Mouse (Mus musculus) hindbrain, embryonic 16.5 days (tissue): ENCODE data around the gene Fam186a. TPM values are rescaled to one million over a fixed set of nuclear protein-coding genes. Genes with fewer than 3 reads are reported as not detected.

Experiments
- ATAC-seq: fragments of 200-750 bp; cut with Nextera tagmentation; 2 replicates; pipeline ENCODE4 v1.8.0; 2017; ENCODE audit warnings: moderate TSS enrichment, moderate library complexity
- H3K27ac ChIP-seq: fragments of 300-500 bp; sonication (generic); 2 replicates; pipeline ENCODE4 v1.5.1; 2014; ENCODE audit warnings: low read depth, mild to moderate bottlenecking, control low read depth, low read length, moderate library complexity
- H3K27me3 ChIP-seq: fragments of 300-500 bp; sonication (generic); replicated peaks from 2 replicates; pipeline ENCODE4 v1.6.1; 2014; ENCODE audit warnings: low read length; ENCODE audit not compliant: control insufficient read depth, insufficient read depth
- H3K36me3 ChIP-seq: fragments of 300-500 bp; sonication (generic); 2 replicates; pipeline ENCODE4 v1.6.1; 2014; ENCODE audit warnings: mild to moderate bottlenecking, low read length, moderate library complexity, mixed read lengths; ENCODE audit not compliant: control insufficient read depth, insufficient read depth
- H3K4me1 ChIP-seq: fragments of 300-500 bp; sonication (generic); 2 replicates; pipeline ENCODE4 v1.6.1; 2014; ENCODE audit warnings: low read depth, low read length; ENCODE audit not compliant: control insufficient read depth, insufficient read depth
- H3K4me2 ChIP-seq: fragments of 300-500 bp; sonication (generic); 2 replicates; pipeline ENCODE4 v1.6.1; 2014; ENCODE audit warnings: mild to moderate bottlenecking, low read length, control low read depth, moderate library complexity
- H3K4me3 ChIP-seq: fragments of 300-500 bp; sonication (generic); 2 replicates; pipeline ENCODE4 v1.5.1; 2014; ENCODE audit warnings: mild to moderate bottlenecking, low read length, control low read depth, moderate library complexity
- H3K9ac ChIP-seq: fragments of 300-500 bp; sonication (generic); 2 replicates; pipeline ENCODE4 v1.6.1; 2014; ENCODE audit warnings: low read depth, mild to moderate bottlenecking, control low read depth, low read length, moderate library complexity
- H3K9me3 ChIP-seq: fragments of 300-500 bp; sonication (generic); 2 replicates; pipeline ENCODE4 v1.6.1; 2014; ENCODE audit warnings: mild to moderate bottlenecking, low read length, moderate library complexity; ENCODE audit not compliant: control insufficient read depth
- WGBS: fragments of 180-500 bp; shearing (Covaris S2); extraction: QIAGEN DNeasy Blood & Tissue Kit; methylation state at CpG from one replicate; pipeline ENCODE4 v1.1.7; 2014; 5-methylcytosine and 5-hydroxymethylcytosine counted together
- polyA plus RNA-seq: library from polyadenylated mRNA; unstranded; fragments of >200 nt; fragmentation: Nextera tagmentation; extraction: Ambion mirVana; gene quantifications from 2 replicates; pipeline ENCODE4 v1.2.1, GENCODE M21; 2015

Fam186a gene
- polyA plus RNA-seq, 1 experiment from 2014 or later, result not detected

- no peak for ATAC-seq
- no peak overlapping the region for H3K9ac ChIP-seq
- WGBS, result 40% methylated on average over 2 of the region's 2 CpGs
- H3K36me3 ChIP-seq, result no peaks in the 10 kb centered on the region
- H3K9me3 ChIP-seq, result no peaks in the 10 kb centered on the region
- no peaks in the 10 kb centered on the region for H3K27me3 ChIP-seq
- no peaks in the 10 kb centered on the region for H3K4me1 ChIP-seq
- no peak overlapping the region for H3K4me3 ChIP-seq
- H3K4me2 ChIP-seq, result no peak overlapping the region
- H3K27ac ChIP-seq, result no peak overlapping the region
Measured at GRCm38 (mm10) chr15:99940426-99940825, 26.4 kb downstream of the Fam186a start.

GRCm38 (mm10) chr15:99937841-99938240, 29.0 kb downstream of the Fam186a start:
- WGBS, result 81% methylated on average over 8 of the region's 8 CpGs
- H3K27me3 ChIP-seq, result no peaks in the 10 kb centered on the region
- no peak overlapping the region for H3K4me2 ChIP-seq
- ATAC-seq, result no peak
- H3K4me3 ChIP-seq, result no peak overlapping the region
- H3K9me3 ChIP-seq, result no peaks in the 10 kb centered on the region
- no peak overlapping the region for H3K27ac ChIP-seq
- no peaks in the 10 kb centered on the region for H3K36me3 ChIP-seq
- no peaks in the 10 kb centered on the region for H3K4me1 ChIP-seq
- no peak overlapping the region for H3K9ac ChIP-seq

GRCm38 (mm10) chr15:99936659-99937058, 30.2 kb downstream of the Fam186a start:
- H3K9me3 ChIP-seq, result no peaks in the 10 kb centered on the region
- no peaks in the 10 kb centered on the region for H3K27me3 ChIP-seq
- H3K4me3 ChIP-seq, result no peak overlapping the region
- ATAC-seq, result no peak
- no peak overlapping the region for H3K27ac ChIP-seq
- H3K4me1 ChIP-seq, result no peaks in the 10 kb centered on the region
- no peaks in the 10 kb centered on the region for H3K36me3 ChIP-seq
- H3K9ac ChIP-seq, result no peak overlapping the region
- WGBS, result 97% methylated on average over 3 of the region's 3 CpGs
- H3K4me2 ChIP-seq, result no peak overlapping the region

GRCm38 (mm10) chr15:99934501-99934900, 32.4 kb downstream of the Fam186a start:
- WGBS, result 43% methylated on average over 1 of the region's 1 CpGs

GRCm38 (mm10) chr15:99931231-99931630, 35.6 kb downstream of the Fam186a start:
- Histone ChIP-seq H3K9ac (no peak overlapping the region), H3K27me3 (no peaks in the 10 kb centered on the region), H3K27ac (no peak overlapping the region), H3K4me3 (no peak overlapping the region), H3K4me2 (no peak overlapping the region), H3K4me1 (no peaks in the 10 kb centered on the region), H3K36me3 (no peaks in the 10 kb centered on the region), H3K9me3 (no peaks in the 10 kb centered on the region)
- no peak for ATAC-seq
- WGBS, result 85% methylated on average over 8 of the region's 8 CpGs

More at GRCm38 (mm10) chr15:99934501-99934900, 32.4 kb downstream of the Fam186a start:
- no peak for ATAC-seq
- H3K27ac ChIP-seq, result no peak overlapping the region
- no peak overlapping the region for H3K9ac ChIP-seq
- H3K27me3 ChIP-seq, result no peaks in the 10 kb centered on the region
- H3K4me1 ChIP-seq, result no peaks in the 10 kb centered on the region
- no peaks in the 10 kb centered on the region for H3K9me3 ChIP-seq
- H3K4me3 ChIP-seq, result no peak overlapping the region
- H3K4me2 ChIP-seq, result no peak overlapping the region
- no peaks in the 10 kb centered on the region for H3K36me3 ChIP-seq

- Histone ChIP-seq H3K9me3 (no peaks in the 10 kb centered on the region), H3K4me1 (no peaks in the 10 kb centered on the region), H3K9ac (0 out of 2 replicates have a peak overlapping the region, but pooled peaks have one; percentile 33), H3K4me3 (no peak overlapping the region), H3K36me3 (no peaks in the 10 kb centered on the region), H3K27me3 (no peaks in the 10 kb centered on the region), H3K4me2 (peak overlapping the region; percentile 32; the same call in 1 of the 2 replicates), H3K27ac (0 out of 2 replicates have a peak overlapping the region, but pooled peaks have one; percentile 21)
- no peak for ATAC-seq
- 70% methylated on average over 15 of the region's 15 CpGs for WGBS
Measured at GRCm38 (mm10) chr15:99919601-99920158, 47.2 kb downstream of the Fam186a start.

GRCm38 (mm10) chr15:99917264-99917663, 49.6 kb downstream of the Fam186a start:
- 86% methylated on average over 3 of the region's 3 CpGs for WGBS

GRCm38 (mm10) chr15:99914613-99915012, 52.2 kb downstream of the Fam186a start:
- no peak overlapping the region for H3K4me2 ChIP-seq
- H3K4me1 ChIP-seq, result no peaks in the 10 kb centered on the region
- no peak overlapping the region for H3K27ac ChIP-seq
- no peaks in the 10 kb centered on the region for H3K36me3 ChIP-seq
- no peaks in the 10 kb centered on the region for H3K27me3 ChIP-seq
- WGBS, result 82% methylated on average over 5 of the region's 5 CpGs
- H3K9me3 ChIP-seq, result no peaks in the 10 kb centered on the region
- no peak for ATAC-seq
- no peak overlapping the region for H3K4me3 ChIP-seq
- no peak overlapping the region for H3K9ac ChIP-seq

More at GRCm38 (mm10) chr15:99917264-99917663, 49.6 kb downstream of the Fam186a start:
- H3K4me1 ChIP-seq, result no peaks in the 10 kb centered on the region
- ATAC-seq, result no peak
- H3K36me3 ChIP-seq, result no peaks in the 10 kb centered on the region
- H3K27me3 ChIP-seq, result no peaks in the 10 kb centered on the region
- H3K4me2 ChIP-seq, result no peak overlapping the region
- no peaks in the 10 kb centered on the region for H3K9me3 ChIP-seq
- H3K9ac ChIP-seq, result no peak overlapping the region
- H3K27ac ChIP-seq, result no peak overlapping the region
- no peak overlapping the region for H3K4me3 ChIP-seq

GRCm38 (mm10) chr15:99911785-99912184, 55.1 kb downstream of the Fam186a start:
- Histone ChIP-seq H3K4me3 (no peak overlapping the region), H3K4me2 (no peak overlapping the region), H3K27ac (no peak overlapping the region), H3K9me3 (no peaks in the 10 kb centered on the region), H3K9ac (no peak overlapping the region), H3K4me1 (no peaks in the 10 kb centered on the region), H3K36me3 (no peaks in the 10 kb centered on the region), H3K27me3 (no peaks in the 10 kb centered on the region)
- WGBS, result 96% methylated on average over 4 of the region's 4 CpGs
- ATAC-seq, result no peak
